Mouse (Mus musculus) C2C12 (cell line): ENCODE measurements around the gene Lpp. TPM values are rescaled to one million over a fixed set of nuclear protein-coding genes. Genes with fewer than 3 reads are reported as not detected.

Source experiments
- H3K27me3 ChIP-seq: one replicate; pipeline ENCODE4 v1.6.1; 2011; ENCODE audit not compliant: control insufficient read depth, insufficient read depth, insufficient read length
- H3K36me3 ChIP-seq: one replicate; pipeline ENCODE4 v1.6.1; 2011; ENCODE audit not compliant: control insufficient read depth, insufficient read depth
- H3K4me3 ChIP-seq: one replicate; pipeline ENCODE4 v1.5.1; 2011; ENCODE audit warnings: mild to moderate bottlenecking, control low read depth; ENCODE audit not compliant: poor library complexity, insufficient read depth, severe bottlenecking
- H3K79me2 ChIP-seq: one replicate; pipeline ENCODE4 v1.6.1; 2011; ENCODE audit not compliant: control insufficient read depth, insufficient read depth
- H3K79me3 ChIP-seq: one replicate; pipeline ENCODE4 v1.6.1; 2011; ENCODE audit warnings: low read depth, control low read depth
- H3ac ChIP-seq: one replicate; pipeline ENCODE3; 2011; ENCODE audit warnings: low read depth; ENCODE audit not compliant: control insufficient read depth, insufficient read length
- CEBPB ChIP-seq: IDR thresholded peaks from one replicate; pipeline ENCODE4 v1.6.1; 2011; ENCODE audit warnings: low read depth, mild to moderate bottlenecking, control low read depth, moderate library complexity
- CTCF ChIP-seq: IDR thresholded peaks from one replicate; pipeline ENCODE4 v1.5.1; 2011; ENCODE audit not compliant: control insufficient read depth, insufficient read depth, insufficient read length
- FOSL1 ChIP-seq: IDR thresholded peaks from one replicate; pipeline ENCODE4 v1.8.0; 2011; ENCODE audit warnings: mild to moderate bottlenecking, low read length; ENCODE audit not compliant: poor library complexity, insufficient read depth, severe bottlenecking
- MAX ChIP-seq: IDR thresholded peaks from one replicate; pipeline ENCODE4 v1.6.1; 2011; ENCODE audit warnings: mild to moderate bottlenecking, control low read depth
- MYOD1 ChIP-seq: IDR thresholded peaks from one replicate; pipeline ENCODE4 v1.6.1; 2011; ENCODE audit warnings: low read depth; ENCODE audit not compliant: control insufficient read depth, insufficient read length
- MYOG ChIP-seq: IDR thresholded peaks from one replicate; pipeline ENCODE4 v1.6.1; 2011; ENCODE audit not compliant: control insufficient read depth, insufficient read length; ENCODE audit errors: extremely low read depth
- USF1 ChIP-seq: IDR thresholded peaks from one replicate; pipeline ENCODE4 v1.6.1; 2011; ENCODE audit warnings: low read depth, mild to moderate bottlenecking, control low read depth, moderate library complexity
- polyA plus RNA-seq: library from polyadenylated mRNA; unstranded; fragments of >200 nt; fragmentation: generic; extraction: Trizol; gene quantifications from one replicate; pipeline ENCODE4 v1.2.1, GENCODE M21; 2012; ENCODE audit warnings: missing spikeins

The Lpp gene
- polyA plus RNA-seq, 1 experiment: 9.6 TPM

DNA sequence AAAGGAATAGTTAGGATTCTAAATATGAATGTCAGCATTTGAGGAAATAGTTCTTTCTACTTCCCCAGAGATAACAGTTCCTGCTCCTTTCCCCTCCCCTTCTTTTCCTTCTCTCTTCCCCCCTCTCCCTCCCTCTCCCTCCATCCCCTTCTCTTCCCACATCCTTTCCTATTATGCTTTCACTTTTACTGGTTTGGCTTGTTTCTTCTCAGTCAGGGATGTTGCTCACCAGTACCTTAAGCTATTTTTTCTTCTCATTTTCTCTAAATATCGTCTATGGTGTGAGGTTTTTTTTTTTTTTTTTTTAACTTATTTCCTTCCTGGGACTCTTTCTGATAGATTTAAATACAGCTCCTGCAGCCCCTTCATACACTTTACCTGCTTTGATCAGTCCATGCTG is 339.4 kb downstream of the Lpp start:
- Histone ChIP-seq H3ac (peak overlapping the region; percentile 10), H3K79me3 (peaks cover 13% of the 10 kb centered on the region), H3K36me3 (peaks cover 25% of the 10 kb centered on the region), H3K79me2 (peaks cover 36% of the 10 kb centered on the region), H3K27me3 (no peaks in the 10 kb centered on the region), H3K4me3 (no peak overlapping the region)
- no peak for TF ChIP-seq MYOD1
- no peak for TF ChIP-seq MYOG
- TF ChIP-seq CTCF: no peak
- no peak for TF ChIP-seq FOSL1
- no peak for TF ChIP-seq MAX
- TF ChIP-seq USF1: no peak
- no peak for TF ChIP-seq CEBPB

- Histone ChIP-seq H3K4me3 (peak overlapping the region; percentile 8), H3K79me2 (peaks cover 36% of the 10 kb centered on the region)
- TF ChIP-seq MAX (no peak), CTCF (no peak), CEBPB (no peak), MYOD1 (no peak), FOSL1 (no peak), USF1 (no peak), MYOG (no peak)
Observed at GRCm38 (mm10) chr16:24733321-24733720, 340.0 kb downstream of the Lpp start.

GRCm38 (mm10) chr16:24735754-24736153 is 342.4 kb downstream of the Lpp start:
- Histone ChIP-seq H3K79me3 (peaks cover 13% of the 10 kb centered on the region), H3K27me3 (no peaks in the 10 kb centered on the region), H3ac (no peak overlapping the region), H3K36me3 (peaks cover 15% of the 10 kb centered on the region), H3K4me3 (no peak overlapping the region), H3K79me2 (peaks cover 58% of the 10 kb centered on the region)
- no peak for TF ChIP-seq CEBPB
- TF ChIP-seq CTCF: no peak
- no peak for TF ChIP-seq USF1

More at GRCm38 (mm10) chr16:24733321-24733720, 340.0 kb downstream of the Lpp start:
- Histone ChIP-seq H3K79me3 (peaks cover 13% of the 10 kb centered on the region), H3ac (no peak overlapping the region), H3K27me3 (no peaks in the 10 kb centered on the region), H3K36me3 (peaks cover 25% of the 10 kb centered on the region)

DNA sequence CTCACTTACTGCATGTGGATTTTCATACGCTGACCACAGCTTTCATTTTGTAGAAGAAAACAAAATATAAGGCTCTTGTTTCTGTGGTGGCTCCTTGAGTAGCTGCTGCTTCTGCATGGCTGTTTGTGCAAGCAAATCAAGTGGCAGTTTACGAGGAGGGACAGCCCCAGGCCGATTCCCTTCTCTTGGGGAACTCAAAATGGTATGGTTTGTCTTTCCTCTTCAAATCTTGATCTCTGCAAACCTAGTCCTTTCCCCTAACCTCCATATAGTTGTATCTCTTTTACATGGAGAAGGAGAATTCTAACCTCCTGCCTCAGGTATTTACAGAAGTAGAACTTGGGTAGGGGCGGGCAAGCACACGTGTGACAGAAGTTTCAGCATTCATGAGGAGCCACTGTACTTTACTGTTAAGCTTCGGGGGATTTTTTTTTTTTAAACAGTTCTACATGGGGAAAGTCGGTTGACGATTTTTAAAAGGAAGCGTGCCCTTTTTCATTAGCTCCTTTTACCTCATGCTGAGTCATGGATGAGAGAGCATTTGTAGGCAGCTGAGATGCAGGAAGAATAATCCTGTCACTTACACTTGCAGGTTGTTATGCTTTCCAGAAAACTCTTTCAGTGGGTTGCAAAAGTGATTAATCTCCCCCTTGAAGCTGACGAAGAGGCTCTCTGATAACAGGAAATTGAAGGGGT is 344.2 kb downstream of the Lpp start:
- Histone ChIP-seq H3K79me2 (peaks cover 60% of the 10 kb centered on the region), H3K36me3 (peaks cover 11% of the 10 kb centered on the region), H3K4me3 (no peak overlapping the region), H3K27me3 (no peaks in the 10 kb centered on the region), H3ac (no peak overlapping the region), H3K79me3 (peaks cover 13% of the 10 kb centered on the region)
- TF ChIP-seq MAX (peak; percentile 54), CTCF (no peak), MYOD1 (peak; percentile 27), FOSL1 (no peak)

GRCm38 (mm10) chr16:24740714-24741113 is 347.4 kb downstream of the Lpp start:
- no peak for TF ChIP-seq MAX
- no peak for TF ChIP-seq USF1
- TF ChIP-seq CEBPB: no peak
- TF ChIP-seq MYOD1: no peak
- no peak for TF ChIP-seq FOSL1
- no peak for TF ChIP-seq CTCF
- no peak for TF ChIP-seq MYOG
- Histone ChIP-seq H3K79me3 (peaks cover 1% of the 10 kb centered on the region), H3K4me3 (no peak overlapping the region), H3K27me3 (no peaks in the 10 kb centered on the region), H3K79me2 (peaks cover 45% of the 10 kb centered on the region), H3K36me3 (no peaks in the 10 kb centered on the region), H3ac (no peak overlapping the region)

DNA sequence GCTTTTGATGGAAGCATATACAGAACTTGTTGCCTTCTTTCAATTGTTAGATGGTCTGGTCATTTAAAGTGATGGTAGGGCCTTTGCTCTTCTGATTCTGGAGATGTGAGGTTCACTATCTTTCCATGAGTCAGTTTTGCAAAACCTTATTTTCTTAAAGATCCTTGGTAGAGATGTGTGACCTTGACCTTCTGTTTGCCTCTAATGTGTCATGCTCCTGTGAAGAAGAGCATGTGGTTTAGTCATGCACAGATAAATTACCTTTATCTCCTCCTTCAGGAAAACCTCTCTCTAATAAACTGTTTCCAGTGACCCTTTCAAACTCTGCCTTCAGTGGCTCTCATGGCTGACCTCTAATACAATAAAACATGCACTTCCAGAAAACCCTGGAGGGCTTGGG is 356.5 kb downstream of the Lpp start:
- no peak overlapping the region for H3K4me3 ChIP-seq

More for the DNA sequence above, 356.5 kb downstream of the Lpp start:
- H3K79me2 ChIP-seq: peaks cover 57% of the 10 kb centered on the region
- peaks cover 3% of the 10 kb centered on the region for H3K36me3 ChIP-seq
- no peaks in the 10 kb centered on the region for H3K27me3 ChIP-seq
- no peak overlapping the region for H3ac ChIP-seq
- peaks cover 6% of the 10 kb centered on the region for H3K79me3 ChIP-seq
- TF ChIP-seq MYOG (no peak), MYOD1 (no peak), MAX (no peak), CTCF (no peak), USF1 (no peak), FOSL1 (no peak), CEBPB (no peak)
